Mouse (Mus musculus) G1E (cell line): ENCODE measurements at regions not wholly inside any gene's neighbourhood (a gene's known extent, or its start where the extent isn't known, plus 50 kb on each side); places are given as distances from the start of the nearest gene placed in this dataset.
A peak's percentile ranks its signal among the peaks of the same experiment; 100 is the strongest.

ENCODE experiments used
- ATAC-seq: 2 replicates; pipeline ENCODE4 v1.8.0; 2016; ENCODE audit warnings: mild to moderate bottlenecking; ENCODE audit not compliant: insufficient number of reproducible peaks, poor library complexity, low FRiP score, severe bottlenecking; ENCODE audit errors: extremely low read depth
- DNase-seq: peaks from one replicate; pipeline ENCODE4 v3.0.0; 2012; ENCODE audit warnings: low spot score
- H3K27me3 ChIP-seq: 2 replicates; pipeline ENCODE4 v1.6.1; 2012; ENCODE audit warnings: mild to moderate bottlenecking, low read length, inconsistent platforms; ENCODE audit not compliant: insufficient read depth
- H3K36me3 ChIP-seq: replicated peaks from 2 replicates; pipeline ENCODE3; 2012; ENCODE audit warnings: mild to moderate bottlenecking, inconsistent platforms
- H3K4me1 ChIP-seq: 2 replicates; pipeline ENCODE4 v1.6.1; 2012; ENCODE audit warnings: low read depth, low read length, inconsistent platforms, mixed read lengths; ENCODE audit not compliant: insufficient read depth
- H3K4me3 ChIP-seq: 2 replicates; pipeline ENCODE4 v1.5.1; 2012; ENCODE audit warnings: low read depth, mild to moderate bottlenecking, inconsistent platforms, low read length, moderate library complexity, mixed read lengths
- H3K9me3 ChIP-seq: replicated peaks from 2 replicates; pipeline ENCODE4 v1.6.1; 2012; ENCODE audit warnings: inconsistent platforms
- CTCF ChIP-seq: IDR thresholded peaks from 2 replicates; pipeline ENCODE4 v1.5.1; 2012; ENCODE audit warnings: low read depth, low read length, inconsistent platforms, mixed read lengths
- GATA1 ChIP-seq: IDR thresholded peaks from 2 replicates; pipeline ENCODE4 v1.6.1; 2012; ENCODE audit warnings: borderline replicate concordance, low read length, inconsistent platforms, mixed read lengths
- GATA2 ChIP-seq: IDR thresholded peaks from 2 replicates; pipeline ENCODE4 v1.6.1; 2012; ENCODE audit warnings: low read depth, low read length, inconsistent platforms, borderline replicate concordance
- POLR2AphosphoS5 ChIP-seq: IDR thresholded peaks from 2 replicates; pipeline ENCODE4 v1.6.1; 2012; ENCODE audit warnings: low read depth, low read length, inconsistent platforms; ENCODE audit not compliant: insufficient replicate concordance
- TAL1 ChIP-seq: conservative IDR thresholded peaks from 2 replicates; pipeline ENCODE4 v1.6.1; 2012; ENCODE audit warnings: low read depth, low read length, inconsistent platforms, mixed read lengths

- Histone ChIP-seq H3K4me1 (no peaks in the 10 kb centered on the region), H3K4me3 (no peak overlapping the region), H3K27me3 (no peaks in the 10 kb centered on the region), H3K9me3 (peaks cover 6% of the 10 kb centered on the region; the same call in 1 of the 2 replicates), H3K36me3 (no peaks in the 10 kb centered on the region)
- peak; percentile 28; the same call in 1 of the 2 replicates for ATAC-seq
- DNase-seq = peak; percentile 2
- TF ChIP-seq POLR2AphosphoS5 = no peak
- peak; percentile 59 for TF ChIP-seq CTCF
Measured at GRCm38 (mm10) chr1:83727215-83727614, 319.2 kb upstream of the Sphkap start.

- no peak overlapping the region for H3K4me3 ChIP-seq
Measured at GRCm38 (mm10) chr1:83723096-83723495, 315.1 kb upstream of the Sphkap start.

GRCm38 (mm10) chr1:83720166-83720565 lies 312.2 kb upstream of the Sphkap start:
- TF ChIP-seq GATA1 = no peak
- no peak for TF ChIP-seq CTCF
- TF ChIP-seq GATA2 = no peak
- no peak for TF ChIP-seq TAL1
- TF ChIP-seq POLR2AphosphoS5 = no peak
- H3K4me1 ChIP-seq = no peaks in the 10 kb centered on the region
- H3K36me3 ChIP-seq = no peaks in the 10 kb centered on the region
- DNase-seq (no peak), ATAC-seq (no peak)
- H3K9me3 ChIP-seq = peaks cover 1% of the 10 kb centered on the region; the same call in 1 of the 2 replicates
- H3K4me3 ChIP-seq = no peak overlapping the region
- no peaks in the 10 kb centered on the region for H3K27me3 ChIP-seq

More at GRCm38 (mm10) chr1:83723096-83723495, 315.1 kb upstream of the Sphkap start:
- H3K36me3 ChIP-seq = no peaks in the 10 kb centered on the region
- H3K27me3 ChIP-seq = no peaks in the 10 kb centered on the region
- H3K9me3 ChIP-seq = peaks cover 4% of the 10 kb centered on the region; the same call in 1 of the 2 replicates
- no peak for DNase-seq
- no peaks in the 10 kb centered on the region for H3K4me1 ChIP-seq
- no peak for ATAC-seq
- TF ChIP-seq GATA2 = no peak
- TF ChIP-seq CTCF = no peak
- no peak for TF ChIP-seq TAL1
- no peak for TF ChIP-seq POLR2AphosphoS5
- no peak for TF ChIP-seq GATA1

- H3K27me3 ChIP-seq = no peaks in the 10 kb centered on the region
- DNase-seq = no peak
Measured at GRCm38 (mm10) chr1:83717056-83717455, 309.1 kb upstream of the Sphkap start.

GRCm38 (mm10) chr1:83701696-83702404 lies 293.9 kb upstream of the Sphkap start:
- ATAC-seq = no peak
- DNase-seq = no peak
- Histone ChIP-seq H3K9me3 (peaks cover 8% of the 10 kb centered on the region), H3K36me3 (no peaks in the 10 kb centered on the region), H3K27me3 (no peaks in the 10 kb centered on the region), H3K4me1 (no peaks in the 10 kb centered on the region), H3K4me3 (no peak overlapping the region)
- TF ChIP-seq GATA1 = no peak
- TF ChIP-seq GATA2 = no peak
- TF ChIP-seq POLR2AphosphoS5 = no peak
- no peak for TF ChIP-seq TAL1
- no peak for TF ChIP-seq CTCF

More at GRCm38 (mm10) chr1:83717056-83717455, 309.1 kb upstream of the Sphkap start:
- no peak overlapping the region for H3K4me3 ChIP-seq
- no peak for ATAC-seq
- TF ChIP-seq POLR2AphosphoS5 = no peak
- no peak for TF ChIP-seq TAL1
- no peak for TF ChIP-seq GATA2
- no peak for TF ChIP-seq GATA1
- no peak for TF ChIP-seq CTCF
- no peaks in the 10 kb centered on the region for H3K36me3 ChIP-seq
- no peaks in the 10 kb centered on the region for H3K4me1 ChIP-seq
- peaks cover 6% of the 10 kb centered on the region for H3K9me3 ChIP-seq

- DNase-seq (no peak), ATAC-seq (no peak)
- peaks cover 5% of the 10 kb centered on the region; the same call in 1 of the 2 replicates for H3K9me3 ChIP-seq
- H3K27me3 ChIP-seq = no peaks in the 10 kb centered on the region
- H3K4me1 ChIP-seq = no peaks in the 10 kb centered on the region
- TF ChIP-seq POLR2AphosphoS5 = no peak
- no peak for TF ChIP-seq TAL1
- no peak for TF ChIP-seq CTCF
- no peak for TF ChIP-seq GATA2
- TF ChIP-seq GATA1 = no peak
- no peaks in the 10 kb centered on the region for H3K36me3 ChIP-seq
- no peak overlapping the region for H3K4me3 ChIP-seq
Measured at GRCm38 (mm10) chr1:83697422-83697821, 289.4 kb upstream of the Sphkap start.
